Mouse (Mus musculus): Measurements from ENCODE around the gene Ptrh1. TPM values are rescaled to one million over a fixed set of nuclear protein-coding genes. Genes with fewer than 3 reads are reported as not detected.
A peak's percentile ranks its signal among the peaks of the same experiment; 100 is the strongest.

The Ptrh1 gene
- polyA plus RNA-seq, 1 experiment from 2014 or later = 4.5 TPM

DNA sequence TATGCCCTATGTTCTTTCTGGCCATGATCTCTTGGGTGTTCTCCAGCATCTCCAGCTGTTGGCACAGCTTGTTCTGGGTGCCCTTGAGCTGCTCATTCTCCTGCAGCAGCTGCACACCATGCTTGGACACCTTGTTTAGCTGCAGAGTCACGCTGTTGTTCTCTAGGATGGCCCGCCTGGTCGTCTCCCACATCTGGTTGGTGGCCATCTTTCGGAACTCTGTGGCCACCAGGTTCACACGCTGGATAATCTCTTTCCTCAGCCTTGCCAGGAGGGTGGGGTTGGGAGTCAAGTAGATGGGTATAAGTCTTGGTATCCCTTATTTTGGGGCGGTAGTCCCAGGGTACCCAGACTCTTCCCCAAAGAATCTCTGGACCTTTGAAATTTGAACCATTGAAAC, 4.1 kb downstream of the Ptrh1 start:
- no peaks in the 10 kb centered on the region for H3K27me3 ChIP-seq (ENCODE audit: control insufficient read depth, insufficient read depth, low read depth, low read length)
- no peak for ATAC-seq (ENCODE audit: low read depth)
- no peak overlapping the region for H3K4me3 ChIP-seq (ENCODE audit: low read length)

DNA sequence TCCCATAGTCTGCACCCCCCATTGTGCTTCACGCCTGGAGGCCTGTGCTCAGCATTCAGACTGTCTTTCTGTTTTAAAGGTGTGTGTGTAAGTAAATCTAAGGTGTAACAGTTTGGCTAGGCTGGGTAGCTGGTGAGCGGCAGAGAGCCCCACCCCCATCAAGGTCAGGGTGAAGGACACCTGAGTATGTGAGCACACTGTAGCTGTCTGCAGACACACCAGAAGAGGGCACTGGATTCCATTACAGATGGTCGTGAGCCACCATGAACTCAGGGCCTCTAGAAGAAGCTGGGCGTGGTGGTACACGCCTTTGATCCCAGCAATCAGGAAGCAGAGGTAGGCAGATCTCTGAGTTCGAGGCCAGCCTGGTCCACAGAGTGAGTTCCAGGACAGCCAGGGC, 6.1 kb downstream of the Ptrh1 start:
- H3K27me3 ChIP-seq (ENCODE audit: control insufficient read depth, insufficient read depth, low read depth, low read length) = no peaks in the 10 kb centered on the region
- 68% methylated on average over 6 of the region's 6 CpGs for WGBS
- no peak overlapping the region for H3K4me2 ChIP-seq (ENCODE audit: low read depth, low read length)
- H3K27ac ChIP-seq (ENCODE audit: low read length) = no peak overlapping the region
- no peaks in the 10 kb centered on the region for H3K9me3 ChIP-seq (ENCODE audit: control insufficient read depth, low read length)
- no peak for ATAC-seq (ENCODE audit: low read depth)
- H3K4me3 ChIP-seq (ENCODE audit: low read length) = no peak overlapping the region
- no peak overlapping the region for H3K9ac ChIP-seq (ENCODE audit: low read length)
- no peaks in the 10 kb centered on the region for H3K4me1 ChIP-seq (replicated peaks; ENCODE audit: control insufficient read depth, insufficient read depth, low read length)
- no peaks in the 10 kb centered on the region for H3K36me3 ChIP-seq (ENCODE audit: control insufficient read depth, insufficient read depth, low read length)

More for the DNA sequence above, 4.1 kb downstream of the Ptrh1 start:
- H3K27ac ChIP-seq (ENCODE audit: low read length) = no peak overlapping the region
- H3K4me1 ChIP-seq (replicated peaks; ENCODE audit: control insufficient read depth, insufficient read depth, low read length) = peaks cover 11% of the 10 kb centered on the region
- H3K4me2 ChIP-seq (ENCODE audit: low read depth, low read length) = no peak overlapping the region
- no peaks in the 10 kb centered on the region for H3K36me3 ChIP-seq (ENCODE audit: control insufficient read depth, insufficient read depth, low read length)
- no peaks in the 10 kb centered on the region for H3K9me3 ChIP-seq (ENCODE audit: control insufficient read depth, low read length)
- 86% methylated on average over 6 of the region's 6 CpGs for WGBS
- H3K9ac ChIP-seq (ENCODE audit: low read length) = no peak overlapping the region

DNA sequence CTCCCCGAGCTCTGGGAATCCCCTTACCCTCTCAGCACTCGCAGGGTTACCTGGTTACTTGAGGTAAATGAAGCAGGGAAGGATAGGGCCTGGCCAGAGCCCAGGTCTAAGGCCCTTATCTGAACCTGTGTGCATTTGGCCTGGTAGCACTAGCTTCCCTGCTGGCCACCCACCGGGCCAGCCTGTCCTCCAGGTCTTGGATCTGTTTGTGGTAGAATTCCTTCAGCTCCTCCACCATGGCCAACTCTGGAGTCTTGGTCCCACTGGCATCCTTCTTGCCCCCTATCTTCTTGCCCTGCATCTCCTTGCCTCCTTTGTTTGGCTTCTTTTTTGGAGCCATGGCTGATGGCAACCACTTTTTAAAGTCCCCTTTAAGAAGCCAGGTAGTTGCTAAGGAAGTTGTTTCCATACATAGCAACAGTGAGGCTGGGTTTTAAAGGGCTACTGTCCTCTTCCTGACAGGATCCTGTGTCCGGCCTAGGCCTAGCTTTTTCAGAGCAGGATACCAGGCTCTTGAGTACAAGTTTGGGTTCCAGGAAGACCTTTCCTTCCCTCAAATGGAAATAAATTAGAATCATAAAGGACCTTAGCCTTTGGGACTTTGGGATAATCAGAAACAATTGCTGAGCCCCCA, 8.6 kb downstream of the Ptrh1 start, which contains the start of gene Cfap157:
Gene Cfap157, minus strand, starts transcription at position 381 of the 634 bp plus-strand sequence.
- H3K4me1 ChIP-seq (replicated peaks; ENCODE audit: control insufficient read depth, insufficient read depth, low read length) = peaks cover 3% of the 10 kb centered on the region; the same call in 1 of the 2 replicates
- no peaks in the 10 kb centered on the region for H3K9me3 ChIP-seq (ENCODE audit: control insufficient read depth, low read length)
- WGBS = 41% methylated on average over 4 of the region's 4 CpGs
- ATAC-seq (ENCODE audit: low read depth) = no peak
- no peaks in the 10 kb centered on the region; the same call in 1 of the 2 replicates for H3K36me3 ChIP-seq (ENCODE audit: control insufficient read depth, insufficient read depth, low read length)
- H3K9ac ChIP-seq (ENCODE audit: low read length) = no peak within 1 kb of the TSS
- H3K4me3 ChIP-seq (ENCODE audit: low read length) = no peak within 1 kb of the TSS
- no peak within 1 kb of the TSS for H3K27ac ChIP-seq (ENCODE audit: low read length)
- H3K4me2 ChIP-seq (ENCODE audit: low read depth, low read length) = no peak within 1 kb of the TSS
- H3K27me3 ChIP-seq (ENCODE audit: control insufficient read depth, insufficient read depth, low read depth, low read length) = no peaks in the 10 kb centered on the region

DNA sequence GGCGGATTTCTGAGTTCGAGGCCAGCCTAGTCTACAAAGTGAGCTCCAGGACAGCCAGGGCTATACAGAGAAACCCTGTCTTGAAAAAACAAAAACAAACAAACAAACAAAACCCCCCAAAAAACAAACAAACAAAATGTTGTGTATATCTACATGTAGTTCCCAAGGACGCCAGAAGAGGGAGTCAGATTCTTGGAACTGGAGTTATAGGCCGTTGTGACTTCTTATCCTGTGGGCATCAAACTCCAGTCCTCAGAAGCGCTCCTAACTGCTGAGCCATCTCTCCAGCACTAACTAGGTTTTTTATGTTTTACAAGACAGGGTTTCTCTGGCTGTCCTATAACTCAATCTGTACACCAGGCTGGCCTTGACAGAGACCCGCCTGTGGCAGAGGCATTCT, 11.6 kb downstream of the Ptrh1 start:
- Histone ChIP-seq H3K27me3 (ENCODE audit: control insufficient read depth, insufficient read depth, low read depth, low read length) (no peaks in the 10 kb centered on the region), H3K4me3 (ENCODE audit: low read length) (no peak overlapping the region), H3K4me1 (replicated peaks; ENCODE audit: control insufficient read depth, insufficient read depth, low read length) (peaks cover 16% of the 10 kb centered on the region), H3K36me3 (ENCODE audit: control insufficient read depth, insufficient read depth, low read length) (no peaks in the 10 kb centered on the region; the same call in 1 of the 2 replicates), H3K9me3 (ENCODE audit: control insufficient read depth, low read length) (no peaks in the 10 kb centered on the region), H3K27ac (ENCODE audit: low read length) (no peak overlapping the region), H3K4me2 (ENCODE audit: low read depth, low read length) (no peak overlapping the region), H3K9ac (ENCODE audit: low read length) (no peak overlapping the region)
- WGBS = 58% methylated on average over 6 of the region's 6 CpGs
- ATAC-seq (ENCODE audit: low read depth) = no peak

DNA sequence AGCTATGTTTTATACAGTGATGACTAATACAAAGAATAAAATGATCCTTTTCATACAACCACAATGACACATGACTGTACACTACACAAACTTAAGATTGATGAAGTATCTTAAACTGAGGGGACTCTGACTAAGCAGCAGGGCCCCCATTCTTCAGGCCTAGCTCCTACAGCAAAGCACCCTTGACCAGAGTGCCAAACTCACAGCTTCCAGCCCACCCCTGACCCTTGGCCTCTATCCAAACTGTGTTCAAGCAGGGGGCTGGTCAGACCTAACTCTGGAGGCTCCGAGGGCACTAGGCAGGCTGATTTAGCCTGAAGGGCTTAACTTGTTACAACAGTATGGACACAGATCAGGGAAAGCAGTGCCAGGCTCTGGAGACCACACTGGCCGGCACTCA, 13.0 kb downstream of the Ptrh1 start:
- H3K27ac ChIP-seq (ENCODE audit: low read length) = no peak overlapping the region
- H3K4me3 ChIP-seq (ENCODE audit: low read length) = no peak overlapping the region
- H3K9ac ChIP-seq (ENCODE audit: low read length) = 0 out of 2 replicates have a peak overlapping the region, but pooled peaks have one; percentile 14
- no peak overlapping the region for H3K4me2 ChIP-seq (ENCODE audit: low read depth, low read length)
- WGBS = 37% methylated on average over 2 of the region's 2 CpGs
- H3K27me3 ChIP-seq (ENCODE audit: control insufficient read depth, insufficient read depth, low read depth, low read length) = no peaks in the 10 kb centered on the region
- peak; percentile 29; the same call in 1 of the 2 replicates for ATAC-seq (ENCODE audit: low read depth)
- H3K4me1 ChIP-seq (replicated peaks; ENCODE audit: control insufficient read depth, insufficient read depth, low read length) = peaks cover 16% of the 10 kb centered on the region
- H3K9me3 ChIP-seq (ENCODE audit: control insufficient read depth, low read length) = no peaks in the 10 kb centered on the region
- H3K36me3 ChIP-seq (ENCODE audit: control insufficient read depth, insufficient read depth, low read length) = no peaks in the 10 kb centered on the region; the same call in 1 of the 2 replicates

DNA sequence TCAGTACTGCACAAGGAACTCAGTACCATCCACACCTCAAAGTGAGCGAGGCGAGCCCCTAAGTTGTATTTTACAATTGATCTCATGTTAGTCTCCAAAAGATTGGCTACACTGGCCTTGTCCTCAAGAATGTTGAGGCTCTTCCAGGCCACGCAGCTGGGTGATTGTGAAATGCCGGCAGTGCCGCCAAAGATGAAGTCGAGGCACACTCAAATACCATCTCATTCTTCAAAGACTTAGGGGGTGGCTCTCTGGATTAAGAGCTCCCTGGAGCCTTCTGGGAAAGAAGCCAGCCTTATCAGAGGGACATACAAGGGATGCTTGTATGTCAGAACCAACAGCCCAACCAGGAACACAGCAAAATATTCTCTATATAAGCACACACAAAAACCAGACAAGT, 15.7 kb downstream of the Ptrh1 start:
- H3K4me3 ChIP-seq (ENCODE audit: low read length) = no peak overlapping the region
- H3K4me1 ChIP-seq (replicated peaks; ENCODE audit: control insufficient read depth, insufficient read depth, low read length) = peaks cover 16% of the 10 kb centered on the region
- peak overlapping the region; percentile 21 for H3K27ac ChIP-seq (ENCODE audit: low read length)
- H3K27me3 ChIP-seq (ENCODE audit: control insufficient read depth, insufficient read depth, low read depth, low read length) = no peaks in the 10 kb centered on the region
- WGBS = 34% methylated on average over 6 of the region's 6 CpGs
- no peak overlapping the region for H3K9ac ChIP-seq (ENCODE audit: low read length)
- H3K4me2 ChIP-seq (ENCODE audit: low read depth, low read length) = no peak overlapping the region
- peaks cover 2% of the 10 kb centered on the region; the same call in 1 of the 2 replicates for H3K36me3 ChIP-seq (ENCODE audit: control insufficient read depth, insufficient read depth, low read length)
- H3K9me3 ChIP-seq (ENCODE audit: control insufficient read depth, low read length) = no peaks in the 10 kb centered on the region
- peak; percentile 72 for ATAC-seq (ENCODE audit: low read depth)

DNA sequence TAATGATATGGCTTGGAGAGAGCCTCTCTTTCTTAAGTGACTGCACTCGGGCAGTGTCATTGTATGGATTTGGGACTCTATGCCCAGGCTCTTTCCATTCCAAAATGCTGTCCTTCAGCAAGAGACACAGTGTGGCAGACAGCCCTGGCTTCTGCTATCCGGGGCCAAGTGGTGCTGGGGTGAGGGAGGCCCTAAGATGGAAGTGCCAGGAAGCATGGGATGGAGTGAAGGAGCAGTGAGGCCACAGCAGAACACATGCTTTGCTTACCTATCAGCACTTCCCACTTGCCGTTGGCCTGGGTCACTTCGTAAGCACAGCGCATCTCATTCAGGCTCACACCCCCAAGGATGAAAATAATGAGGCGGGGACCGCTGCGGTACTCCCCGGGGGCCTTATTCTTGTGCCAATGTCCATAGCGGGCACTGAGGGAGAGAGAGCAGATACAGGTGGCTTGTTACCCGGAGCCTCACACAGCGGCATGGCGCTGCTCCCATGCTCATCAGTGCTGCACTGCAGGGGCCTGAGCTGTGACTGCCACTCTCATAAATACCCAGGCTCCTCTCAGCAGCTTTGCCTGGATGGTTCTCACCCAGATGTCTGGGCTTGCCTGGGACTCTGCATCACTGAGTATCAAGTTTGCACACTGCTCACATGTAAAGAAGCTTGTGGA, 20.3 kb downstream of the Ptrh1 start:
- Histone ChIP-seq H3K9me3 (ENCODE audit: control insufficient read depth, low read length) (no peaks in the 10 kb centered on the region), H3K27ac (ENCODE audit: low read length) (no peak overlapping the region), H3K4me2 (ENCODE audit: low read depth, low read length) (no peak overlapping the region), H3K9ac (ENCODE audit: low read length) (no peak overlapping the region), H3K36me3 (ENCODE audit: control insufficient read depth, insufficient read depth, low read length) (peaks cover 5% of the 10 kb centered on the region; the same call in 1 of the 2 replicates), H3K4me3 (ENCODE audit: low read length) (no peak overlapping the region), H3K4me1 (replicated peaks; ENCODE audit: control insufficient read depth, insufficient read depth, low read length) (peaks cover 11% of the 10 kb centered on the region), H3K27me3 (ENCODE audit: control insufficient read depth, insufficient read depth, low read depth, low read length) (no peaks in the 10 kb centered on the region)
- ATAC-seq (ENCODE audit: low read depth) = no peak
- whole genome bisulfite sequencing = 86% methylated on average over 13 of the region's 13 CpGs

DNA sequence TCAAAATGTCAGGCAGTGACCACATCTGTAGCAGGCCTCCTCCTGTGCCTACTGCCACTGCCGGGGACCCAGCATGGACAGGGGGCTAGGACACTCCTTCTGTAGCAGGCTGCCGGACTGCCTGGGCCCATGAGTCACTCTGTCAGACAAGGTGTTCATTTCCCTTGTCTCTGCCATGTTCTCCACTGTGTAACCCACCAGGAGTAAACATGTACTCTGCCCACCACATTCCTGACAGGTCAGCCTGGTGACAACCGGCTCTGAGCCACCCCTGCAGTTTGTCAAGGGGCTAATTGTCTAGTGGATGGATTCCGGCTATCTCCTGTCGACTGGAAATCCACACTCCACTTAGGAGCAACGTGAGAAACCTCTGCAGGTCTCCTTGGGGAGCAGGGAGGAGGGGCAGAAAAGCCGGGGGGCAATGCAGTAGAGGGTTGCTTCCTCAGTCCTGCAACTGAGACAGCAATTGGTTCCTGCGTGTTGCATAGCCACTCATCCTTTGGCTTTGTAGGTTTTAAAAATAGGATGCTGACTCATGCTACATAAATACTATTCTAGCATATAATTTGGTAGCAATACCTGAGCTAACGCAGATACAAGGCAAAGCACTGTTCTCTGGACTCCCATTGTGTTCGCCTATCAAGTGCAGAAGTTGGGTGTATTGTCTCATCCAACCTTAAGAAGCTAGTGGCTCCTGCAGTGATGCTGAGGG, 22.8 kb downstream of the Ptrh1 start:
- H3K27me3 ChIP-seq (ENCODE audit: control insufficient read depth, insufficient read depth, low read depth, low read length) = no peaks in the 10 kb centered on the region
- H3K9ac ChIP-seq (ENCODE audit: low read length) = no peak overlapping the region
- no peaks in the 10 kb centered on the region for H3K9me3 ChIP-seq (ENCODE audit: control insufficient read depth, low read length)
- H3K4me1 ChIP-seq (replicated peaks; ENCODE audit: control insufficient read depth, insufficient read depth, low read length) = no peaks in the 10 kb centered on the region
- no peak overlapping the region for H3K4me3 ChIP-seq (ENCODE audit: low read length)
- H3K4me2 ChIP-seq (ENCODE audit: low read depth, low read length) = no peak overlapping the region
- H3K36me3 ChIP-seq (ENCODE audit: control insufficient read depth, insufficient read depth, low read length) = peaks cover 5% of the 10 kb centered on the region; the same call in 1 of the 2 replicates
- H3K27ac ChIP-seq (ENCODE audit: low read length) = no peak overlapping the region
- no peak for ATAC-seq (ENCODE audit: low read depth)
- 46% methylated on average over 10 of the region's 10 CpGs for WGBS

All from lung, embryonic 16.5 days (tissue).